Mouse (Mus musculus): ENCODE results near the gene Akain1. TPM values are rescaled to one million over a fixed set of nuclear protein-coding genes. Genes with fewer than 3 reads are reported as not detected.

The Akain1 gene
- 1.3 TPM in 2 replicates for polyA plus RNA-seq (2015; fragmentation: Nextera tagmentation; extraction: Ambion mirVana)

- ATAC-seq (ENCODE audit: low FRiP score, low read depth): peak; percentile 90
- peaks cover 17% of the 10 kb centered on the region for H3K4me1 ChIP-seq (replicated peaks)
- no peak within 1 kb of the TSS for H3K27ac ChIP-seq (replicated peaks)
- H3K9ac ChIP-seq: peak within 1 kb of the TSS; percentile 49
- H3K4me2 ChIP-seq: peak within 1 kb of the TSS; percentile 98
- H3K9me3 ChIP-seq: no peaks in the 10 kb centered on the region
- 2% methylated on average over 33 of the region's 44 CpGs for WGBS
- H3K36me3 ChIP-seq: no peaks in the 10 kb centered on the region
- peaks cover 49% of the 10 kb centered on the region for H3K27me3 ChIP-seq
- peak within 1 kb of the TSS; percentile 55 for H3K4me3 ChIP-seq
Measured at GRCm38 (mm10) chr17:69438990-69439491, at the start of gene Akain1. TSS of gene Akain1 (plus strand) at chr17:69439326.

- H3K9ac ChIP-seq: no peak overlapping the region
- H3K4me3 ChIP-seq: no peak overlapping the region
- WGBS: 54% methylated on average over 14 of the region's 16 CpGs
- H3K4me2 ChIP-seq: no peak overlapping the region
- no peaks in the 10 kb centered on the region for H3K27me3 ChIP-seq
- peaks cover 2% of the 10 kb centered on the region; the same call in 1 of the 2 replicates for H3K36me3 ChIP-seq
- ATAC-seq (ENCODE audit: low FRiP score, low read depth): no peak
- H3K27ac ChIP-seq (replicated peaks): no peak overlapping the region
- H3K9me3 ChIP-seq: no peaks in the 10 kb centered on the region
- H3K4me1 ChIP-seq (replicated peaks): no peaks in the 10 kb centered on the region
Measured at GRCm38 (mm10) chr17:69396147-69397033, 42.7 kb upstream of the Akain1 start.

GRCm38 (mm10) chr17:69397163-69397562 is 42.0 kb upstream of the Akain1 start:
- WGBS: 72% methylated on average over 5 of the region's 5 CpGs
- H3K4me3 ChIP-seq: no peak overlapping the region
- no peaks in the 10 kb centered on the region for H3K9me3 ChIP-seq
- H3K4me2 ChIP-seq: no peak overlapping the region
- no peaks in the 10 kb centered on the region for H3K4me1 ChIP-seq (replicated peaks)
- no peaks in the 10 kb centered on the region for H3K27me3 ChIP-seq
- H3K36me3 ChIP-seq: no peaks in the 10 kb centered on the region
- no peak for ATAC-seq (ENCODE audit: low FRiP score, low read depth)
- H3K9ac ChIP-seq: no peak overlapping the region
- H3K27ac ChIP-seq (replicated peaks): no peak overlapping the region

- no peaks in the 10 kb centered on the region for H3K4me1 ChIP-seq (replicated peaks)
- no peaks in the 10 kb centered on the region for H3K36me3 ChIP-seq
- ATAC-seq (ENCODE audit: low FRiP score, low read depth): no peak
- H3K4me3 ChIP-seq: no peak overlapping the region
- H3K9ac ChIP-seq: no peak overlapping the region
- no peak overlapping the region for H3K27ac ChIP-seq (replicated peaks)
- H3K9me3 ChIP-seq: no peaks in the 10 kb centered on the region
- H3K27me3 ChIP-seq: no peaks in the 10 kb centered on the region
- no peak overlapping the region for H3K4me2 ChIP-seq
Measured at GRCm38 (mm10) chr17:69398092-69398491, 41.0 kb upstream of the Akain1 start.

- no peak overlapping the region for H3K27ac ChIP-seq (replicated peaks)
- H3K36me3 ChIP-seq: no peaks in the 10 kb centered on the region
- no peak overlapping the region for H3K4me3 ChIP-seq
- no peak overlapping the region for H3K9ac ChIP-seq
- H3K4me1 ChIP-seq (replicated peaks): no peaks in the 10 kb centered on the region
- no peak overlapping the region for H3K4me2 ChIP-seq
- WGBS: 70% methylated on average over 2 of the region's 2 CpGs
- H3K9me3 ChIP-seq: no peaks in the 10 kb centered on the region
- H3K27me3 ChIP-seq: no peaks in the 10 kb centered on the region
- ATAC-seq (ENCODE audit: low FRiP score, low read depth): no peak
Measured at GRCm38 (mm10) chr17:69401146-69401545, 38.0 kb upstream of the Akain1 start.

GRCm38 (mm10) chr17:69416163-69416562 is 23.0 kb upstream of the Akain1 start:
- Histone ChIP-seq H3K36me3 (no peaks in the 10 kb centered on the region), H3K9ac (no peak overlapping the region), H3K4me1 (replicated peaks) (peaks cover 17% of the 10 kb centered on the region), H3K4me2 (peak overlapping the region; percentile 75), H3K27me3 (no peaks in the 10 kb centered on the region), H3K4me3 (peak overlapping the region; percentile 86), H3K9me3 (no peaks in the 10 kb centered on the region), H3K27ac (replicated peaks) (no peak overlapping the region)
- ATAC-seq (ENCODE audit: low FRiP score, low read depth): no peak

- H3K9me3 ChIP-seq: no peaks in the 10 kb centered on the region
- peak overlapping the region; percentile 86 for H3K4me3 ChIP-seq
- H3K4me1 ChIP-seq (replicated peaks): peaks cover 17% of the 10 kb centered on the region
- H3K9ac ChIP-seq: peak overlapping the region; percentile 90
- ATAC-seq (ENCODE audit: low FRiP score, low read depth): peak; percentile 100
- H3K27me3 ChIP-seq: no peaks in the 10 kb centered on the region
- no peaks in the 10 kb centered on the region for H3K36me3 ChIP-seq
- peak overlapping the region; percentile 75 for H3K4me2 ChIP-seq
- under 1% methylated on average over 56 of the region's 56 CpGs for WGBS
- H3K27ac ChIP-seq (replicated peaks): peak overlapping the region; percentile 98
Measured at GRCm38 (mm10) chr17:69416920-69417661, 22.0 kb upstream of the Akain1 start.

- Histone ChIP-seq H3K27ac (replicated peaks) (peak overlapping the region; percentile 98), H3K4me1 (replicated peaks) (peaks cover 17% of the 10 kb centered on the region), H3K36me3 (no peaks in the 10 kb centered on the region), H3K9me3 (no peaks in the 10 kb centered on the region), H3K9ac (peak overlapping the region; percentile 90), H3K4me3 (peak overlapping the region; percentile 86), H3K4me2 (peak overlapping the region; percentile 75), H3K27me3 (no peaks in the 10 kb centered on the region)
- ATAC-seq (ENCODE audit: low FRiP score, low read depth): no peak; the same call in none of the 2 replicates
- 4% methylated on average over 26 of the region's 26 CpGs for WGBS
Measured at GRCm38 (mm10) chr17:69417724-69418373, 21.3 kb upstream of the Akain1 start.

- no peaks in the 10 kb centered on the region for H3K36me3 ChIP-seq
- ATAC-seq (ENCODE audit: low FRiP score, low read depth): no peak
- WGBS: 7% methylated on average over 1 of the region's 1 CpGs
- H3K4me1 ChIP-seq (replicated peaks): peaks cover 10% of the 10 kb centered on the region
- H3K27ac ChIP-seq (replicated peaks): no peak overlapping the region
- no peak overlapping the region for H3K4me3 ChIP-seq
- no peak overlapping the region for H3K9ac ChIP-seq
- H3K9me3 ChIP-seq: no peaks in the 10 kb centered on the region
- no peaks in the 10 kb centered on the region for H3K27me3 ChIP-seq
- no peak overlapping the region for H3K4me2 ChIP-seq
Measured at GRCm38 (mm10) chr17:69421592-69421991, 17.5 kb upstream of the Akain1 start.

GRCm38 (mm10) chr17:69437836-69438235 is 1.3 kb upstream of the Akain1 start:
- 75% methylated on average over 5 of the region's 5 CpGs for WGBS
- no peaks in the 10 kb centered on the region for H3K36me3 ChIP-seq
- no peaks in the 10 kb centered on the region for H3K9me3 ChIP-seq
- ATAC-seq (ENCODE audit: low FRiP score, low read depth): no peak
- peaks cover 17% of the 10 kb centered on the region for H3K4me1 ChIP-seq (replicated peaks)
- H3K27me3 ChIP-seq: peaks cover 43% of the 10 kb centered on the region
- no peak overlapping the region for H3K27ac ChIP-seq (replicated peaks)
- H3K4me3 ChIP-seq: no peak overlapping the region
- no peak overlapping the region for H3K4me2 ChIP-seq
- no peak overlapping the region for H3K9ac ChIP-seq

- no peak for ATAC-seq (ENCODE audit: low FRiP score, low read depth)
- Histone ChIP-seq H3K36me3 (no peaks in the 10 kb centered on the region), H3K27ac (replicated peaks) (no peak overlapping the region), H3K4me2 (peak overlapping the region; percentile 98), H3K4me3 (peak overlapping the region; percentile 55), H3K4me1 (replicated peaks) (peaks cover 17% of the 10 kb centered on the region), H3K27me3 (peaks cover 45% of the 10 kb centered on the region), H3K9me3 (no peaks in the 10 kb centered on the region), H3K9ac (no peak overlapping the region)
- WGBS: 35% methylated on average over 14 of the region's 14 CpGs
Measured at GRCm38 (mm10) chr17:69438486-69438885, 640 bp upstream of the Akain1 start.
